Mouse (Mus musculus): ENCODE results near the gene Naif1. TPM values are rescaled to one million over a fixed set of nuclear protein-coding genes. Genes with fewer than 3 reads are reported as not detected.

Naif1 gene
- 1 to 10 TPM; 1.8 to 1.9 TPM for total RNA-seq (2021)
- long read RNA-seq, experiment 1, partial matches to known transcripts = 2 of 2 reads
- long read RNA-seq, experiment 1, other reads (novel, unspliced or antisense) = 0 of 2 reads
- long read RNA-seq, experiment 2, full-length matches to known transcripts = 2 of 2 reads
- long read RNA-seq, experiment 2, partial matches to known transcripts = 0 of 2 reads
- long read RNA-seq, experiment 2, other reads (novel, unspliced or antisense) = 0 of 2 reads

DNA sequence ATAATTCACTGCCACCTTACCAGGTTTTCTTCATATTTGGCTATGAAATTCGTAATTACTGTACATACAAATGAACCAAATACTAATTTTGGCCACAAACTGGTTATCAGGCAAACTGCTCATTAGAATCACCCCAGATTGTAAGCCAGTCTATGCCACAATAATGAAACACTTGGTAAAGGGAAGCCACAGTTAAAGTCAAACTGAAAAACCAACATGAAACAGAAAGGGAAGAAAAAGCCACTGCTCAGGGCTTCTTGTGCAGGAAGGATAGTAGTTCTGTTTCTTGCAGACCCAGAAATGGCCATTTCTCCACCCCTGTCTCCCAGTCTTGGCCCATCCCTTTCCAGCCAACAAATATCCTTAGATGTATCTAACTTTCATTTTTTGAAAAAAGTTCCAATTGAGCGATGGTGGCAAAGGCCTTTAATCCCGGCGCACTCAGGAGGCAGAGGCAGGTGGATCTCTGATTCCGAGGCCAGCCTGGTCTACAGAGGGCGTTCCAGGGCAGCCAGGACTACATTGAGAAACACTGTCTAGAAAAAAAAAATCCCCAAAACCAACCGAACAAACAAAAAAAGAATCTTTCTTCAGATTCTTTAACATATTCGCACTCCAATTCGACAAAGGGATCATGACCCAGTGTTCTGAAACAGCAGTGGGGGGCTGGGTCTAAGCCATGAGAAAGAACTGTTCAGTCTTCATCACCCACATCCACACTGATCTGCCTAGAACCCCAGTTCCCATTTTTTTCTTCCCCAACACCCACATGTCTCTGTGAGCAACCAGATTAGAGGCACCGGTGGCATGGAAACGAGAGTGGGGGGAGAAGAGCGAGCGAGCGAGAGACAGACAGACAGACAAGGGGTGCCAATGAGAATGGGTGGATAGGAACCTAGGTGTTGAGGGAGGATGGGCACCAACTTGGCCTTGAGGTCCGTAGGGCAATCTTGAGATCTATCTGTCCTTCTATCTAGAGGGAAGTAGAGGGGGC, at the start of gene Naif1:
Gene Naif1 (plus strand): TSS at position 697 of the 994 bp plus-strand sequence.
- intact Hi-C loops (cut with DNase I) = loop anchor here (5.0 kb wide), 1 partner anchor 37 kb away; no protein-coding TSS in a partner anchor
- no peak for DNase-seq

DNA sequence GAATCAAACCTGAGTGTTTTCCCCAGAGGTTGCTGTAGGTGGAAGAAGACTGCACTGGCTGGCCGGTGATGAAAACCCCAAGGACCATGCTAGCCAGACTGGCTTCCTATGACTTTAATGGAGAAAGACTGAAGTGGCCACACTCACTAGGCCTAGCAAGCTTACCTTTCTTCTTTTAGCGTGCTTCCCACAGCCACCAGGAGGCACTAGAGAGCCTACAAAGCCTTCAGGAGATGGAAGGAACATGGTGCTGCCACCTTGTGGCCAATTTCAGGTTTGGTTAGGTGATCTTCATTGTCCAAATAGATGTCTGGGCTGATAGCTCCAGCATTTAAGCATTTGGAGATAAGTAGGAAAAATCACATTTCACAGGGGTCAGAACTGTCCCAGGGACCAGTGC, 45.6 kb upstream of the Naif1 start:
- intact Hi-C loops (cut with DNase I) = loop anchor here (1.0 to 5.0 kb wide), 3 partner anchors 47 to 160 kb away; no protein-coding TSS in a partner anchor

DNA sequence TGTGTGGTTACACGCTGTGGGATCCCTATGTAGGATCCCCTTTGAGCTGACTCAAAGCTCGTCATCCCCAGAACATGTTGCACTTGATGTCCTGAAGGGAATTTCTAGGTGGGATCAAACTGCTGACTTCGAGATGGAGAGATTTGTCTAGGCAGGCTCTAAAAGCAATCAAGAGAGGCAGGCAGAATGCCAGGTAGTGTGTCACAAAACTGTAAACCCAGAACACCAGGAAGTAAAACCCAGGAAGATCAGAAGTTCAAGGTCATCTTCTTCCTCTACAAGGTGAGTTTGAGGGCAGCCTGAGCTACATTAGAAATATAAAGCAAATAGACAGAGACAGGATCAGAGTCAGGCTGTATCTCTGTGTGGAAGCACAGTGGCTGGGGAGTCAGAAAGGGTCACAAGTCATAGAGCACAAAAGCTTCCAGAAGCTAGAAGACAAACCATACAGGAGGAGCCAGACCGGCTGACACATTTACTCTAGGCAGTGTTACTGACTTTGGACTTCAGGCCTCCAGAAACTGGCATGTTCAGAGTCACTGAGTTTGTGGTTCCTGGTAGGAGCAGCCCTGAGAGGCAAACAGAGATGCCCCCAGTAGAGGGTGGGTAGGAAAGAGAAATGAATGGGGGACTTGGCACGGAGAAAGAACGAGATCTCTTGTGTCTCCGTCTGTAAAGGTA, 43.0 kb upstream of the Naif1 start:
- intact Hi-C loops (cut with DNase I) = no loop called here
- no peak for DNase-seq

More for the DNA sequence above, 45.6 kb upstream of the Naif1 start:
- peak; percentile 89 to 93 for DNase-seq

DNA sequence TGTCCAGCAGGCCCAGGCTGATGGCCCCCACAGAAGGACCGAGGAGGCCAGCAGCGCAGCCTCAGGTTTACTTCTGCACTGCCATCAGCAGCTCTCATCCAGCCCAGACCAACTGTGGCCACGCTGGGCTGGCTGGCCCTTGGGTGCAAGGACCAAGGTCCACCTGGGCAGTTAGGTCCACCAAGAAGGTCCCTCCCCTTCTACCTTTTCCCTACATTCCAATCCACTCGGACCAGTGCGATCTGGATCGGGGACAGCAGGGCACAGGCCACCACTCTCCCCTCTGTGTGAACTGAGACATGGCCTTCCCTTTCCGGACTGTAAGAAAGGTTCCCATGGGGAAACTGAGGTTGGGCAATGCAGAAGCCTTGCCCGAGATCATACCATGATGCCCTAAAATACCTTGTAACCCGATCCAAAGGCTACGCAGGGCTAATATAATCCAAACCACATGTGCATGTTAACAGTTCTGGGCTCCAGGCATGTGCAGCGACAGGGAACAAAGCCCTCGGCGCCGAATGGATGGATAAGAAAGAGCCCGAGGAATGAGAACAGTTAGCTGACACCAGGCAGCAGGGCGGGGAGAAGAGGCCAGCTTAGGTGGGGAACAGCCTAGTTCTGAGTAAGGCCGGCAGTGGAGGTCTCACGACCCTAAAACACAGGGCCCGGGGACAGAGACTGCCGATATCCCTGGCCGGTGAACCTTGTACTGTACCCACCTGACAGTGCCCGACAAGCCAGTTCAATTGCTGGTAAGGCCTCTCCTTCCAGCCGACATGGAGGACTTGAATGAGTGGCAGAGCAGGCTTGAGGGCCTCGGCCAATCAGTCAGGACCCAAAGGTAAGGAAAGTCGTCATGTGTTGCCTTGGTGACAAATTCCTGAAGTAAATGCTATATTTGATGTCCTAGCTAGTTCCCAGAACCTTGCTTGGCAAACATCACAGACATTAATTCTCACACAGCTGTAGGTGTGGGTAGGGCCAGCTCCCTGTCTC, 41.5 kb upstream of the Naif1 start:
- DNase-seq = no peak
- intact Hi-C loops (cut with DNase I) = no loop called here

DNA sequence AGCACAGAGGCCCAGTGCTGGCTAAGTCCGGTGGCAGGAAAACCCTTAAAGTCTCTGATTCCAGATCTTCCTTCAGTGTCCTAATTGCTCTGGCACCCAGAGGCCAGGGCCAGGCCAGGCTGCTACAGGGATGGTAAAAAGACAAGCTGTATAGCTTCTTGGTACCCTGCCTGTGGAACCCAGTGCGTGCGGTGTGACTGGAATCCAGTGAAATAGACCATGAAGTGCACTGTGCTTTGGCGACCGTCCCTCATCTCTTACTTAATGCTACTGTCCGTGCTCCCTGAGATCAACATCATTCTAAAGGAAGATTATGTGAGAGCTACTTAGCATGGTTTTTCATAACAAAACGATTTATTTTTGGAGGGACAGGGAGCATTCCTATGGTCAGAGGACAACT, 38.9 kb upstream of the Naif1 start:
- intact Hi-C loops (cut with DNase I) = no loop called here
- no peak for DNase-seq

DNA sequence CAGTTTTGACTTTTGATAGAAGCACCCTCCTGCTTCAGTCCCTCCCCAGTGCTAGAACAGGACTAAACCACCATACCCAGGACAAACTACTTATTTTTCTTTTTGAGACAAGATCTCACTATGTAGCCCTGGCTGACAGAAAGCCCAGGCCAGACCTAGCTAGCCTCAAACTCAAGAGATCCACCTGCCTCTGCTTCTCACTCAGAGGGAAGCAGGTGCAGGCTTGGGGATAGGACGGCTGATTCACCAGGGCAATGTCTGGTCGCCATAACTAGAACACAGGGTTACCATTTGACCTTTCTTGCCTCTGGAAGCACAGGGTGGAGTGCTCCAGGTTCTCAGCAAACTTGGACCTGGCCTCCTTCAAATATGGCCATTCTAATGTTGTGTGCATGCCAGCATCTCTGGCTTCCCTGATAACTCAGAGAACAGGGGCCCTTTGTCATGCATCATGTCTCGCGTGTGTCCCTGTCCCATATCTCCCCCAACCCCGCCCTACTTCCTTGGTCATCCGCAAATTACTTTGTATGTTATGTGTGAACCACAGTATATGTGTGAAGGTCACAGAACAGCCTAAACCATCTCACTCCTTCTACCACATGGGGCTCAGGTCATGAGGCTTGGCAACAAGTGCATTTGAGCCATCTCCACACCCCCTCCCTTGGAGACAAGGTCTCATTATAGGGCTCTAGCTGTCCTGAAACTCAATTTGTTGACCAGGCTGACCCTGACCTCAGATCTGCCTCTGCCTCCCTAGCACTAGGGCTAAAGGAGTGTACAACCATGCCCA, 37.3 kb upstream of the Naif1 start:
- no peak for DNase-seq
- intact Hi-C loops (cut with DNase I) = no loop called here

DNA sequence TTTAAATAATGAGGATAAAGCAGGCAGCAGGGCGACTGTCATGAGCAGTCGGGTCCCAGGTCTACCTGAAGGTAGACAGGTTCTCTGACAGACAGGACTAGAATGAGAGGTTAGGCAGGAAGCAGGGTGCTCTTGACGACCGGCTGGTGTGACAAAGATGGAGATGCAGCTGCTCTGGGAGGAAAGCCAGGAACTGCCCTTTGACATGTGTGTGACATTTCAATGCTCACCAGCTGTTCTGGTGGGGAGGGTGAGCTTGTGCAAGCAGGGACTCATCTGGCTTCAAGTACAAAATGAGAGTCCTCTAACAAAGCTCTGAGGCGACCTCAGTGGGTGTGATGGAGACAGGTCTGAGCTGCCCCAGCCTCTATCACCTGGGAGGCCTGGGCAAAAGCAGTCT, 36.3 kb upstream of the Naif1 start:
- DNase-seq = no peak
- intact Hi-C loops (cut with DNase I) = no loop called here

DNA sequence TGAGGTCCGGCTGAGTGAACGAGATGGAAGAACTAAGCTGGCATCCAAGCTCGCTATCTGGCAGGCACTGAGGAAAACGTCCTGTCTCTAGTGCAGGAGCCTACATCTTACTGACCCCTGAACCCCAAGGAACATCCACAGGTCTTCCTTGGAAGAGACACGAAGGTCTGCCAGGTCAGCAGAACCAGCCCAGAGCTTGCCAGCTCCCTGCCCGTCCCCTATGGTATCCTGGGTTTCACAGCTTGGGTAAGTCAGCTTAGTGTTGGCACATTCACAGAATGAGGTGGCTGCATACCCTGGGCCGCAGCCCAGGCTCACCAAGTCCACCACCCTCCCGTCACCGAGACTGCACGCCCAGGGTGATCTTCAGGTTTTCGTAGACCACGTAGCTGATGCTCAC, 34.5 kb upstream of the Naif1 start:
- DNase-seq = peak in 1 of 2 experiments; percentile 28
- intact Hi-C loops (cut with DNase I) = no loop called here

DNA sequence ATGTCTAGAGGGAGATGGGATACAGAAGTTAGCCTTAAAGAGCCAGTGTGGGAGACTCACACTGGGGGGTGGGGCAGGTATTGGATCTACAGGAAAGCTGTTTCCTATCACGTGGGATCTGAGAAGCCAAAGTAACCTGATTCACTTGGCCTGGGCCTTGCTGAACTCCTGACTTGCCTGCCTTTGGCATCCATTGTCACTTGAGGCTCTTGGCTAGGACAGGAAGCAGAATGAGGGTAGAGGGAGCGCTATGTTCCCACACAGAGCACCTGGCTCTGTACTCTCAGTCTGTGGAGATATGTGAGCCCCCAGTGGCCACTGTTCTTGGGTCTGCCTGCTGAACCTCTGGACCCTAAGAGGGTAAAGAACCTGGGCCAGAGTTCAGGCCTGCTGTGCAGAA, 33.7 kb upstream of the Naif1 start:
- intact Hi-C loops (cut with DNase I) = no loop called here
- DNase-seq = peak in 1 of 2 experiments; percentile 18

DNA sequence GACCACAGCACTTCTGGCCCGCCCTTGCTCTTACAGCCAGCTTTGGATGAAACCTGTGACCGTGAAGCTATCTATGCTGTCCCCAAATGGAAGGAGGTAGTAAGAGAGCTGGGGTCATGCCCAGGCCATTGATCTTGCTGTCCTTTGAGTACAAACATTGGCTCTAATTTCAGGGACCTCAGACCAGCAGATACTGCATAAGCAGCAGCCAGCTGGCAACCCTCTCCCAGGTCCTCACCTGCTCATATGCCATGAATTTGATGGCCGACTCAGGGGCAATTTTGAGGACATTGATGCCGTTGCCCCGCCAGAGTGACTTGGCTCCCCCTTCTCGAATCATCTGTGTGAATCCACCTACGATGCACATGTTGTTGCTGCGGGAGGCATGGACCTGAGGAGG, 32.8 kb upstream of the Naif1 start:
- intact Hi-C loops (cut with DNase I) = no loop called here
- DNase-seq = peak in 1 of 2 experiments; percentile 46

DNA sequence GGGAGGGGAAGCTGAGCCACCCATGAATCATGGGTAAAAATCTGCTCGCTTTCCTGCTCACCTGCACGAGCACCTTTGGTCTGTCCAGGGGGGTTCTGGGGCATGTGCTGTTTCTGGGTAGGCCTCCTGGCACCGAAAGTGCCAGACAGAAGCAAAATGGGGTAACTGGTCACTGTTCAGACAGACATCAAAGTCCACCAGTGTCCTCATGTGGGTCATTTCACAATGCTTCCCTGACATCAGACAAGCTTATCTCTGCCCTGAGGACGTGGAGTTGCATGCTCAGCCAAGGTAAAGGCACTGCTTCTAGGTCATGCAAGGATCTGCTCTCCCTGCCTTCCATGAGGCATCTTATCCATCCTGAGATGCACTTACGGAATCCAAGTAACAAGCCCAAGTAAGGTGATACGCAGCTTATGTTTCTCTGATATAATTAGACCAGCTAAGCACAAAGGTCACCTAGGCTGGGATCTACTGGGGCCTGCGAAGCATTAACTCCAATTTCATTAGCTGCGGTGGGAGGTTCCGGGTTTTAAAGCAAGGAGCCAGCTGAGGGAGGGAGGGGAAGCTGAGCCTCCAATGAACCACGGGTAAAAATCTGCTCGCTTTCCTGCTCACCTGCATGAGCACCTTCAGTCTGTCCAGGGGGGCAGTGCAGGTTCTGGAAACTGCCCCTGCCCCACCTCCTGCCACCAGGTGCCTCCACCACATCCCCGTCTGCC, 31.7 kb upstream of the Naif1 start:
- no peak for DNase-seq
- intact Hi-C loops (cut with DNase I) = no loop called here

DNA sequence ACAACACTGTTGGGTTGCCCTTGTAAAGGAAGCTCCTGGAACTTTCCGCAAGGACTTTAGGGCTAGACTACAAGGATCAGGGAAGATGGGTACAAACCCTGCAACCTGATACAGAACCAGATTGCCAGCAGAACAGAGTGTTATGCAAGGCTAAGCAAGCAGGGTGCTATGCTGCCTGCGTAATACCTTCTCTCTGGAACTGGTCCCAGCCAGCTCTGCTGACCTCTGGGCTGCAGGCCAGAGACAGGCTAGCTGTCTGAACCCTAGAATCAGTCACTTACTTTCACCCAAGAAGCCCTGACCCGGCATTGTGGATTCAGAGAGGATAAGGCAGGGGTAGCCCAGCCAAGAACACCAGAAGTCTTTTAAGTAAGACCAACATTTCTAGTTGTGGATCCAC, 30.9 kb upstream of the Naif1 start:
- intact Hi-C loops (cut with DNase I) = no loop called here
- peak; percentile 78 to 82 for DNase-seq

DNA sequence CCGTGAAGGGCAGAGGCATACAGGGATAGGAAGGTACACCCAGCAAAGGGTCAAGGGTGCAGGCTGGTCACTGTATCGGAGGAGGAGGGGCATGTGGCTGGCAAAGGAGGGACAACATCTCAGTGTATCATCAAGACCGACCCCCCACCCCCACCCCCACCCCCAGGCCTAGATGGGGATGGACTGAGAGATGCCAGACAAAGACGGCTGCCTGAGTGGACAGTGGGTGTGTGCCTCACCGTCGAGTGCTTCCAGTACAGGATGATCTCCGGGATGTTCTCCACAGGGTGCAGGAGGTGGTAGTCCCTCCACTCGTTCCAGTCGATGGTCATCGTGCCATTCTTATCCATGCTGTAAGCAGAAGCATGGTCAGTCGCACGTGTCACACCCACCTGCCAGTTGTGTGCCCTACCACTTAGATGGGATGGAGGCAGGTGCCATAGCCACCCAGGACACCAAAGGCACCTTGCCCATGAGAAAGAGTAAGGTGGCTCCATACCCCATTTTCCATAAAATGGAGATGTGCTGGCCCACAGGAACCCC, 30.1 kb upstream of the Naif1 start:
- no peak for DNase-seq
- intact Hi-C loops (cut with DNase I) = no loop called here

DNA sequence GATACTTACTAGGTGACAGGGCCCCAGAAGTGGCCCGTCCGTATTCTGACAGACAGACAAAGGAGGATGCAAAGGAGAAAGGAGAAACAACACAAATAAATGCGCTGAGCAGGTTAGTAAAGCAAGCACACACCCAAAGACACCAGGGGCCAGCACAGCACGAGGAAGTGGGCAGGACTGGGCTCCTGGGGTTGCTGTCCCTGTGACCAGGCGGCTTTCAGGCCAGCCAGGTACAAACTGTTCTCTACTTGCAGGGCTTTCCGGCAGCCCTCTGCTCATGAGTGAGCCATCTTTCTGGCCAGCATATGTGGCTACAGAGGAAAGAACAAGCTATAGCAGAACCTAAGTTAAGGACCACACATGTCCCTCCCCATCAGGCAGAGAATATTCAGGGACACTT, 29.6 kb upstream of the Naif1 start:
- intact Hi-C loops (cut with DNase I) = no loop called here
- DNase-seq = no peak

DNA sequence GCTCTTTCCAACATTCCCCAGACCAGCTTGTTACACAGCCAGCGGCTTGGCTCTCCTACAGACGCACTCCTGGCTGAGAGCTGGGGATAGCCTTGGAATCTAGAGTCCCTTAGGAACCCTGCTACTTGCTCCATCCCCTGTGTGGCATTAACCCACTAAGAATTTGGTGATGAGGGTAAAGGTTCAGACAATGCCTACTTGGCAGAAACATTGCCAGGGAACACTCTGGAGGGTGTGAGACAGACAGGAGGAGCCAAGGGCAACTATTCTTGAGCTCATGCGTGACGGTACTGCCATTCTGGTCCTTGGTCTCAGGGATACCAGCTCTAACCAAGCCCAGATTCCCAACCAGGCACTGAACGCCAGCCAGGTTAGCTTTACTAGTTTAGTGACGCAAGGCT, 28.4 kb upstream of the Naif1 start:
- peak in 1 of 2 experiments; percentile 40 for DNase-seq
- intact Hi-C loops (cut with DNase I) = no loop called here

DNA sequence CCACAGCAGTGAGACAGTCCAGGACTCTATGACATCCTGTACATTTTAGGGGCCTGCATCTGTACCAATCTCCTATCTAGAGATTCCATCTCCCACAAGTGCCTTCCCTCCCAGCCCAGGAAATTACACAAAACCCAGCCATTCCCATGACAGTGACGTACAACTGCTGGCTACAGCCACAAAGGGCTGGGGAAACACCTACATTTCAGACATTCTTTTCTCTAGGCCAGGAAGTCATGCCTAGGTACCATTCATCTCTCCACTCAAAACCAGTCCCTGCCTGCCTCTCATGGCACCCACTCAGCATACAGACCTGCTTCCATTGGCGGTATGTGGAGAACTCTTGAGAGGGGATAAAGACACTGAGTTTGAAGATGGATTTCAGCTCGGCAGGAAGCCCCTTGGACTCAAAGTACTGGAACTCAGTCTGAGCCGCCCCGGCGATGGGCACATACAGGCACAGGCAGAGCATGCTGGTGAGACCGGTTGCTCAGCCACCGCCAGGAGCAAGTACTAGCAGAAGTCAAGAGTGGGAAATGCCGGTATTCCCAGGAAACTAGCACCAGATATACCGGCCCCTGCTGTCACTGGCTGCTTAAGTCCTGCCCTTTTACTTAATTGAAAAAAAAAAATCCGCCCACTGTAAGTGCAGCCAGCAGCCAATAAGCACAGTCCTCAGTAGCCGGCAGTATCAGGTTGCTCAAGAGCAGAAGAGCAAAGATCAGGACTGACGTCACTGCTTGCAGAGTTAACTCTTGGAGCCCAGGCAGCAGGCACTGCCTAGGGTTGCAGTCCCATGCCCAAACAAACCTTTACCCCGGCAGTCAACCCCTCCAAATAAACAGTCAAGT, 26.6 kb upstream of the Naif1 start:
- intact Hi-C loops (cut with DNase I) = no loop called here

DNA sequence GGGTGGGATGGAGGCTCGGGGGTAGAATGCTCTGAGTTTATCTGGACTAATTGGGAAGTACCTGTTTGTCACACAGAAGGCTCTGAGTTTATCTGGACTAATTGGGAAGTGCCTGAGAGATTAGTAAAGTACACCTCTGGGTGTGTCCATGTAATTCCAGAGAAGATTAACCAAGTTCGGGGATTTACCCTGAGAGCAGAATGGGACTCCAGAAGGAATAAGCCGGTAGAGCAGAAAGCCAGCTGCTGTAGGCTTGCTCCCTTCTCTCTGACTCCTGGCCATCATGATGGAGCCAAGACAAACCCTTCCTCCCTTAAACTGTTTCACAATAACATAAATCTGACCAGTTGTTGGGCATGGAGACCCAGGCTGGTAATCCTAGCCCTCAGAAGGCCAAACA, 25.5 kb upstream of the Naif1 start:
- intact Hi-C loops (cut with DNase I) = no loop called here
- no peak for DNase-seq

More for the DNA sequence above, 26.6 kb upstream of the Naif1 start:
- DNase-seq = peak in 1 of 2 experiments; percentile 57

Measured in gastrocnemius, postnatal 36 days (tissue).